Mouse (Mus musculus): Measurements from ENCODE around the gene BC017158.

DNA sequence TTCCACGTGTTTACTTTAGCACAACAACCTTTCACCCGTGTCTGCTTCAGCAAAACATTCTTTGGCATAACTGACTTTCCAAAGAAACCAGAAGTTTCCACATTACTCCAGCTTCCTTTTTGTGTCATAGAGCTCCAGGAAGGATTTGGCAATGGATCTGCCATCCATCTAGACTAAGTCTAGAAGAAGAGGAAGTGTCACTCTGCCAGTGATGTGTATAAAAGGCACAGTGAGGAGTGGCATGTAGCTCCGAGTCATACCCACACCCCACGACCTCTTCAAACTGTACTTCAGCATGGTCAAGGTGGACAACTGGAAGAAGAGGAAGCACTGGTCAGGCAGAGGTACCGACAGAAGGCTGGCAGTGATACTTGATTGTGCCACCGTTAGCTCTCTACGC is 46.5 kb upstream of the BC017158 start:
- TF ChIP-seq CTCF (IDR thresholded peaks at IDR 0.05): no peak
- no peak for TF ChIP-seq EP300 (IDR thresholded peaks at IDR 0.05)

All from lung, postnatal 0 days (tissue).